Mouse (Mus musculus) hindbrain, embryonic 15.5 days (tissue): ENCODE measurements around the gene Zfp607b. TPM values are rescaled to one million over a fixed set of nuclear protein-coding genes. Genes with fewer than 3 reads are reported as not detected.
A peak's percentile ranks its signal among the peaks of the same experiment; 100 is the strongest.

Source experiments
- ATAC-seq: fragments of 200-750 bp; cut with Nextera tagmentation; 2 replicates; pipeline ENCODE4 v1.8.0; 2017; ENCODE audit warnings: low read depth, moderate number of reproducible peaks, moderate TSS enrichment; ENCODE audit not compliant: low FRiP score
- H3K27ac ChIP-seq: fragments of 300-500 bp; sonication (generic); replicated peaks from 2 replicates; pipeline ENCODE4 v1.5.1; 2015; ENCODE audit warnings: mild to moderate bottlenecking, inconsistent platforms
- H3K27me3 ChIP-seq: fragments of 300-500 bp; sonication (generic); 2 replicates; pipeline ENCODE4 v1.6.1; 2015; ENCODE audit warnings: control low read depth, inconsistent platforms
- H3K36me3 ChIP-seq: fragments of 300-500 bp; sonication (generic); 2 replicates; pipeline ENCODE4 v1.6.1; 2015; ENCODE audit warnings: control low read depth, inconsistent platforms
- H3K4me1 ChIP-seq: fragments of 300-500 bp; sonication (generic); replicated peaks from 2 replicates; pipeline ENCODE4 v1.6.1; 2015; ENCODE audit warnings: control low read depth, inconsistent platforms
- H3K4me2 ChIP-seq: fragments of 300-500 bp; sonication (generic); 2 replicates; pipeline ENCODE4 v1.6.1; 2015; ENCODE audit warnings: moderate library complexity, mild to moderate bottlenecking, inconsistent platforms
- H3K4me3 ChIP-seq: fragments of 300-500 bp; sonication (generic); 2 replicates; pipeline ENCODE4 v1.5.1; 2015; ENCODE audit warnings: mild to moderate bottlenecking, inconsistent platforms
- H3K9ac ChIP-seq: fragments of 300-500 bp; sonication (generic); 2 replicates; pipeline ENCODE4 v1.6.1; 2015; ENCODE audit warnings: inconsistent platforms
- H3K9me3 ChIP-seq: fragments of 300-500 bp; sonication (generic); 2 replicates; pipeline ENCODE4 v1.6.1; 2016; ENCODE audit warnings: control low read depth, inconsistent platforms
- WGBS: fragments of 180-500 bp; shearing (Covaris S2); methylation state at CpG from one replicate; pipeline ENCODE4 v1.1.7; 2015; 5-methylcytosine and 5-hydroxymethylcytosine counted together
- polyA plus RNA-seq: library from polyadenylated mRNA; unstranded; fragments of >200 nt; fragmentation: Nextera tagmentation; extraction: Ambion mirVana; gene quantifications from 2 replicates; pipeline ENCODE4 v1.2.1, GENCODE M21; 2015

The Zfp607b gene
- polyA plus RNA-seq, result 13.4 and 13.8 TPM in 2 replicates

DNA sequence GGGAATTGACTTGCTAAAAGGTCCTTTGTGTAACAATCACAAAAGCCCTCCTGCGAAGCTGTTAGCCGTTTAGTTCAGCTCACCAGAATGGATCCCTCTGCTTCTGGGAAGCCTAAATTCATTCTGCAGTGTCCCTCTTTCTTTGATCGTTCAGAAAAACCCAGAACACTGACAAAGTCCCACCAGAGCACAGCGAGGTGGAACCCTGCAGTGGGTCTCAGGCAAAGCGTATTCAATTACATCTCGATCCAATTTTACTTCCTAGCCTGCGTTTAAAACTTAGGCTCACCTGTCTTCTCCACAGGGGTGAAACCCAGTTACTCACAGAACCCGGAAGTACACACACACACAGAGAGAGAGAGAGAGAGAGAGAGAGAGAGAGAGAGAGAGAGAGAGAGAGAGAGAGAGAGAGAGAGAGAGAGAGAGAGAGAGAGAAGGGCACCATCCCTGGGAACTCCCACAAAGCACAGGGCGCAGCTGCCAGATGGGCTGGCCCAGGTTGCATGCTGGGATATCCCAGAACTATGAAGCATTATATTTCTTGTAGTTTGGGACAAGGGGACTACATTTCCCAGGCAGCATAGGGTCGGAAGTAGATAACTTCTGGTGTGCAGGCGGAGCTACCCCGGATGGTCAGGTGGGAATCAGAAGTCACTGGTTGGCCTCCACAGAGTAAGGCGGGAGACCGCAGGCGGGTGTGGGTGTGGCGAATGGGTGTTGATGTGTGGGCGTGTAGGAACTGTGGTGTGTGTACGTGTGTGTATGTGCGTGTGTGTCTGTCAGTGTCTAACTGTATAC, at the start of gene Zfp607b:
TSS of gene Zfp607b (plus strand) at position 526 of the 798 bp plus-strand sequence.
- no peaks in the 10 kb centered on the region for H3K27me3 ChIP-seq
- H3K9me3 ChIP-seq, result no peaks in the 10 kb centered on the region
- 0% methylated on average over 19 of the region's 19 CpGs for WGBS
- peak within 1 kb of the TSS; percentile 65 for H3K9ac ChIP-seq
- no peaks in the 10 kb centered on the region for H3K36me3 ChIP-seq
- H3K4me3 ChIP-seq, result peak within 1 kb of the TSS; percentile 49
- H3K4me1 ChIP-seq, result peaks cover 29% of the 10 kb centered on the region
- peak; percentile 99 for ATAC-seq
- H3K27ac ChIP-seq, result peak within 1 kb of the TSS; percentile 85
- peak within 1 kb of the TSS; percentile 79 for H3K4me2 ChIP-seq

- no peaks in the 10 kb centered on the region for H3K4me1 ChIP-seq
- no peak for ATAC-seq
- H3K27me3 ChIP-seq, result no peaks in the 10 kb centered on the region
- H3K4me3 ChIP-seq, result no peak overlapping the region
- no peak overlapping the region for H3K9ac ChIP-seq
- 58% methylated on average over 1 of the region's 1 CpGs for WGBS
- H3K9me3 ChIP-seq, result no peaks in the 10 kb centered on the region
- H3K36me3 ChIP-seq, result no peaks in the 10 kb centered on the region
- no peak overlapping the region for H3K27ac ChIP-seq
- H3K4me2 ChIP-seq, result no peak overlapping the region
These were observed 44.7 kb upstream of the Zfp607b start for GRCm38 (mm10) chr7:27644471-27644870.

GRCm38 (mm10) chr7:27646516-27646915, 42.6 kb upstream of the Zfp607b start:
- H3K4me1 ChIP-seq, result no peaks in the 10 kb centered on the region
- WGBS, result 85% methylated on average over 7 of the region's 7 CpGs
- H3K9ac ChIP-seq, result no peak overlapping the region
- no peaks in the 10 kb centered on the region for H3K9me3 ChIP-seq
- H3K4me3 ChIP-seq, result no peak overlapping the region
- H3K36me3 ChIP-seq, result no peaks in the 10 kb centered on the region
- no peak overlapping the region for H3K4me2 ChIP-seq
- H3K27me3 ChIP-seq, result no peaks in the 10 kb centered on the region
- no peak for ATAC-seq
- no peak overlapping the region for H3K27ac ChIP-seq

- H3K9ac ChIP-seq, result no peak overlapping the region
- no peak overlapping the region for H3K4me2 ChIP-seq
- no peaks in the 10 kb centered on the region for H3K4me1 ChIP-seq
- no peak for ATAC-seq
- no peak overlapping the region for H3K27ac ChIP-seq
- WGBS, result 92% methylated on average over 6 of the region's 6 CpGs
- H3K9me3 ChIP-seq, result no peaks in the 10 kb centered on the region
- H3K4me3 ChIP-seq, result no peak overlapping the region
- no peaks in the 10 kb centered on the region for H3K27me3 ChIP-seq
- no peaks in the 10 kb centered on the region for H3K36me3 ChIP-seq
These were observed 41.7 kb upstream of the Zfp607b start for GRCm38 (mm10) chr7:27647281-27648002.

DNA sequence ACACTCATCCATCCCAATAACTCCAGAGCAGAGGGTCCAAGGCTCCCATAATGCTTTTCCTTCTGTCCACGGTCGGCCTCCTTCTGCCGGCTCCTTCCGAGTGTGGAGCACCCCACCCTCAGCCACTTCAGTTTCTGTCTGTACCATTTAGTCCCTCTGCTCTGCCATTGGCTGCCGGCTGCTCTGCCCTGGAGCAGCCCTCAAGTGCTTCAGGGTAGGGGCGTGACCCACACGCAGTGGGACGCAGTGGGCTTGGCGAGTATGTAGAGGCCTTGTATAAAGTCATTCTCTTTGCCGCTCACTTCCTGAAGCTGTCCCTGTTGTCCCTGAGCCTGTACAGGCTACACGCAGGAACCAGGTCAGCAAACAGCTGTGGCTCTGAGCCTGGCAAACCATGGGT, 39.4 kb upstream of the Zfp607b start:
- no peak overlapping the region for H3K9ac ChIP-seq
- 97% methylated on average over 11 of the region's 11 CpGs for WGBS
- H3K9me3 ChIP-seq, result no peaks in the 10 kb centered on the region
- H3K4me1 ChIP-seq, result peaks cover 16% of the 10 kb centered on the region
- no peaks in the 10 kb centered on the region for H3K27me3 ChIP-seq
- no peak overlapping the region for H3K4me3 ChIP-seq
- no peaks in the 10 kb centered on the region for H3K36me3 ChIP-seq
- no peak overlapping the region for H3K4me2 ChIP-seq
- ATAC-seq, result no peak
- no peak overlapping the region for H3K27ac ChIP-seq

GRCm38 (mm10) chr7:27650949-27651348, 38.2 kb upstream of the Zfp607b start:
- Histone ChIP-seq H3K4me1 (peaks cover 28% of the 10 kb centered on the region), H3K27ac (no peak overlapping the region), H3K27me3 (no peaks in the 10 kb centered on the region), H3K4me2 (no peak overlapping the region), H3K9ac (no peak overlapping the region), H3K36me3 (no peaks in the 10 kb centered on the region; the same call in 1 of the 2 replicates), H3K4me3 (no peak overlapping the region), H3K9me3 (no peaks in the 10 kb centered on the region)
- no peak for ATAC-seq
- WGBS, result 5% methylated on average over 10 of the region's 10 CpGs

DNA sequence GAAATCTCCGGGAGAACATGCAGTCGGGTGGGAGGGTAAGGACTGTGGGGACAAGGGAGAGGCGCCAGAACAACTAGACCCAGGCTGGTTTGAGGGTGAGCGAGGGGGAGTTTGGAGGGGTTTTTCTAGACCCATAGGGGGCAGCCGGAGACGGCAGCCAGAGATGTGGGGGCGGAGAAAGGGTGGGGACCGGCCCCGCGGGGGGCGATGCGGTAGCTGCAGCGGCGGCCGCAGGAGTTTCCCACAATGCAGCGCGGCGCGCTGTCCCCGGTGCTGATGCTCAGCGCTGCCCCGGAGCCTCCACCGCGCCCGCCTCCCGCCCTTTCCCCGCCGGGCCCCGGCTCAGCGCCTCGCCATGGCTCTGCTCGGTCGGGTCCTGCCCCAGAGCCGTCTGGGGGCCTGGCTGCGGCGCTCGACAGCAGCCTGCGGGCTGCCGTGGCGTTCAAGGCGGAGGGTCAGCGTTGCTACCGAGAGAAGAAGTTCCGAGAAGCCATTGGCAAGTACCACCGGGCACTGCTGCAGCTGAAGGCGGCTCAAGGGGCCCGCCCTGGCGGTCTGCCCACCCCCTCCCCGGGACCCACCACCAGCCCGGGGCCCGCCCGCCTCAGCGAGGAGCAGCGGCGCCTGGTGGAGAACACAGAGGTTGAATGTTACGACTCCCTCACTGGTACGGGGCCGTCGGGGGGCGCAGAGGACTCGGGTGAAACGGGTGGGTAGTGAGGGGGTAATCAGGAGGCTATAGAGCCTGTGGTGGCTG, 35.3 kb upstream of the Zfp607b start, which contains the start of gene Ttc9b:
TSS of gene Ttc9b (plus strand) at position 235 of the 757 bp plus-strand sequence.
- peaks cover 30% of the 10 kb centered on the region for H3K4me1 ChIP-seq
- H3K27ac ChIP-seq, result peak within 1 kb of the TSS; percentile 87
- H3K4me2 ChIP-seq, result peak within 1 kb of the TSS; percentile 55
- H3K9ac ChIP-seq, result peak within 1 kb of the TSS; percentile 53
- H3K36me3 ChIP-seq, result peaks cover 11% of the 10 kb centered on the region
- no peaks in the 10 kb centered on the region for H3K9me3 ChIP-seq
- H3K27me3 ChIP-seq, result 0 out of 2 replicates have a peak, but pooled peaks cover 4% of the 10 kb centered on the region
- peak within 1 kb of the TSS; percentile 50 for H3K4me3 ChIP-seq
- 2% methylated on average over 61 of the region's 62 CpGs for whole genome bisulfite sequencing
- peak; percentile 77 for ATAC-seq

- WGBS, result 65% methylated on average over 20 of the region's 20 CpGs
- Histone ChIP-seq H3K4me3 (peak overlapping the region; percentile 50), H3K27me3 (0 out of 2 replicates have a peak, but pooled peaks cover 6% of the 10 kb centered on the region), H3K9me3 (no peaks in the 10 kb centered on the region), H3K27ac (peak overlapping the region; percentile 87; the same call in 1 of the 2 replicates), H3K9ac (no peak overlapping the region), H3K4me1 (peaks cover 30% of the 10 kb centered on the region), H3K4me2 (peak overlapping the region; percentile 55), H3K36me3 (peaks cover 16% of the 10 kb centered on the region)
- no peak for ATAC-seq
These were observed 34.4 kb upstream of the Zfp607b start for GRCm38 (mm10) chr7:27654607-27655276.

DNA sequence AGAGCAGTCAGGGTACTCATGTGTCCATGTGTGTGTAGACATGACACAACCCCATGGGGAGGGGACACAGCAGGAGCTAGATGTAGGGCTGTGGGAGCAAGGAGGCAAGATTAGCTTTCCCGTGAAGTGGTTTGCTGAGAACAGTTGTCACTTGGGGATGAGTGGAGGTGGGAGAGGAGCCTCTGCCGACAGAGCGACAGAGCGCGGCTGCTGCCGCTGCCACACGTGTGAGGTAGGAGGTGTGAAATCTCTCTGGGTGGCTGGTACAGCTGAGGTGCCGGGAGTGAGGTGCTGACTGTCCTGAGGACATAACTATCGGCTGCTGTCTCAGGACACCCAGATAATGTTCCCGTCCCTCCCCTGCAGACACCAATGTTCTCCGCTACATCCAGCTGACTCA, 33.6 kb upstream of the Zfp607b start:
- H3K4me2 ChIP-seq, result peak overlapping the region; percentile 55

GRCm38 (mm10) chr7:27656600-27656999, 32.5 kb upstream of the Zfp607b start:
- no peak overlapping the region for H3K9ac ChIP-seq
- H3K4me1 ChIP-seq, result peaks cover 30% of the 10 kb centered on the region
- WGBS, result 90% methylated on average over 16 of the region's 16 CpGs
- H3K27me3 ChIP-seq, result 0 out of 2 replicates have a peak, but pooled peaks cover 6% of the 10 kb centered on the region
- H3K36me3 ChIP-seq, result peaks cover 30% of the 10 kb centered on the region
- no peak overlapping the region for H3K4me2 ChIP-seq
- no peak overlapping the region for H3K4me3 ChIP-seq
- H3K27ac ChIP-seq, result no peak overlapping the region
- no peak for ATAC-seq
- H3K9me3 ChIP-seq, result no peaks in the 10 kb centered on the region

More for the DNA sequence above, 33.6 kb upstream of the Zfp607b start:
- Histone ChIP-seq H3K9me3 (no peaks in the 10 kb centered on the region), H3K27me3 (0 out of 2 replicates have a peak, but pooled peaks cover 6% of the 10 kb centered on the region), H3K9ac (no peak overlapping the region), H3K36me3 (peaks cover 20% of the 10 kb centered on the region), H3K4me1 (peaks cover 30% of the 10 kb centered on the region), H3K27ac (no peak overlapping the region), H3K4me3 (no peak overlapping the region)
- ATAC-seq, result no peak
- 69% methylated on average over 11 of the region's 11 CpGs for WGBS

- WGBS, result 33% methylated on average over 50 of the region's 53 CpGs
- Histone ChIP-seq H3K27ac (no peak overlapping the region), H3K9ac (no peak overlapping the region), H3K4me1 (peaks cover 26% of the 10 kb centered on the region), H3K9me3 (no peaks in the 10 kb centered on the region), H3K4me3 (no peak overlapping the region), H3K36me3 (peaks cover 34% of the 10 kb centered on the region), H3K27me3 (0 out of 2 replicates have a peak, but pooled peaks cover 6% of the 10 kb centered on the region), H3K4me2 (no peak overlapping the region)
- no peak for ATAC-seq
These were observed 31.2 kb upstream of the Zfp607b start for GRCm38 (mm10) chr7:27657824-27658395.
